ENCODE assay signal across 9 mouse cellular contexts in genomic region chr4:134883266-134883665, GRCm38 (mm10). TPM values are rescaled to one million over a fixed set of nuclear protein-coding genes. Genes with fewer than 3 reads are reported as not detected.
DNase-seq lines count a peak whose midpoint lies in the region; ATAC-seq and TF ChIP-seq lines count a peak whose summit lies in the region.
"Had no signal": no experiment of that assay in that cellular context is flagged by ENCODE, and none has a peak within 500 bp of the region (broad histone marks: within the 10 kb centered on the region; RNA-seq: fewer than 3 reads in every experiment).

No protein-coding gene starts in this region.

- H3K27me3 ChIP-seq in kidney, adult 2 months (replicated peaks; ENCODE audit: control insufficient read depth, insufficient read depth, low read length), result no peaks in the 10 kb centered on the region
- no peaks in the 10 kb centered on the region for H3K27me3 ChIP-seq in kidney, embryonic 14.5 days (ENCODE audit: control insufficient read depth, insufficient read depth, low read length)
- no peaks in the 10 kb centered on the region for H3K27me3 ChIP-seq in limb, embryonic 10.5 days (ENCODE audit: low read depth, poor library complexity, severe bottlenecking)

- H3K27ac ChIP-seq in kidney, adult 2 months (ENCODE audit: insufficient read depth, low read depth, low read length), result no peak overlapping the region
- no peak overlapping the region for H3K27ac ChIP-seq in kidney, embryonic 14.5 days (ENCODE audit: low read depth, low read length)
- H3K27ac ChIP-seq in limb, embryonic 10.5 days, result no peak overlapping the region

- peak; percentile 69 for TF ChIP-seq CTCF in kidney, adult 2 months (conservative IDR thresholded peaks at IDR 0.05; ENCODE audit: insufficient read depth, insufficient read length, low read depth, low read length)

- no peak for ATAC-seq in CD4-positive, CD25-positive, alpha-beta regulatory T cell, adult 4 months
- ATAC-seq in kidney, embryonic 14.5 days (ENCODE audit: low FRiP score, low TSS enrichment), result no peak
- ATAC-seq in neutrophil, adult 5-6 weeks (ENCODE audit: extremely low read depth, insufficient number of reproducible peaks, low FRiP score, poor library complexity, severe bottlenecking), result peak; percentile 48; the same call in 1 of the 2 replicates

- peak; percentile 74 for DNase-seq in CD4-positive, CD25-positive, alpha-beta regulatory T cell, adult 2 months (ENCODE audit: low read depth, low spot score)
- peak; percentile 41 for DNase-seq in kidney, adult 2 months
- peak; percentile 40 to 41 for DNase-seq in cerebellum, postnatal 25 days
- DNase-seq in limb, embryonic 10.5 days (ENCODE audit: low spot score), result peak; percentile 54
- DNase-seq in frontal cortex, postnatal 36 days (ENCODE audit: low spot score in 2 of 2), result no peak

- no peak overlapping the region for H3K4me2 ChIP-seq in kidney, embryonic 14.5 days (replicated peaks; ENCODE audit: low read depth, low read length)

- H3K9ac ChIP-seq in kidney, embryonic 14.5 days (ENCODE audit: low read depth, low read length), result no peak overlapping the region

- TF ChIP-seq POLR2A in kidney, adult 2 months (IDR thresholded peaks at IDR 0.05; ENCODE audit: low read depth, low read length), result no peak

- no peak overlapping the region for H3K4me3 ChIP-seq in kidney, adult 2 months (ENCODE audit: insufficient read depth, low read depth, low read length)
- no peak overlapping the region for H3K4me3 ChIP-seq in kidney, embryonic 14.5 days (ENCODE audit: low read length)
- no peak overlapping the region for H3K4me3 ChIP-seq in limb, embryonic 10.5 days

- H3K4me1 ChIP-seq in kidney, adult 2 months (ENCODE audit: control insufficient read depth, insufficient read depth, low read length), result peaks cover 4% of the 10 kb centered on the region; the same call in 1 of the 2 replicates
- peaks cover 8% of the 10 kb centered on the region; the same call in 1 of the 2 replicates for H3K4me1 ChIP-seq in kidney, embryonic 14.5 days (ENCODE audit: control insufficient read depth, insufficient read depth, low read length)
- peaks cover 15% of the 10 kb centered on the region for H3K4me1 ChIP-seq in limb, embryonic 10.5 days

- WGBS in kidney, adult 2 months, result 32% methylated on average over 7 of the region's 7 CpGs
- 33% methylated on average over 7 of the region's 7 CpGs for WGBS in kidney, embryonic 14.5 days
- WGBS in limb, embryonic 10.5 days, result 35% methylated on average over 7 of the region's 7 CpGs

- H3K36me3 ChIP-seq in kidney, adult 2 months (ENCODE audit: control insufficient read depth, insufficient read depth, low read length), result no peaks in the 10 kb centered on the region
- H3K36me3 ChIP-seq in kidney, embryonic 14.5 days (ENCODE audit: control insufficient read depth, insufficient read depth, low read length), result no peaks in the 10 kb centered on the region
- H3K36me3 ChIP-seq in limb, embryonic 10.5 days, result no peaks in the 10 kb centered on the region

- H3K9me3 ChIP-seq in kidney, embryonic 14.5 days (ENCODE audit: control insufficient read depth, low read length), result no peaks in the 10 kb centered on the region
- no peaks in the 10 kb centered on the region for H3K9me3 ChIP-seq in limb, embryonic 10.5 days (replicated peaks)

RNA-seq across cellular contexts. Expression of gene Rhd, which starts 18.9 kb away (rescaled TPM):
- polyA plus RNA-seq in CD4-positive, CD25-positive, alpha-beta regulatory T cell, adult 4 months (2017; shearing (Covaris generic)), result under 1 TPM in 1 of 2 experiments, not detected in 1; 0.75 TPM
- polyA plus RNA-seq in kidney, adult 2 months (2012; rRNA removed), result 0.09 TPM in 1 of 2 replicates, not detected in the other
- polyA plus RNA-seq in kidney, embryonic 14.5 days (2014; fragmentation: Nextera tagmentation; extraction: Ambion mirVana), result 1.1 and 1.2 TPM in 2 replicates
- 9.7 and 9.8 TPM in 2 replicates for polyA plus RNA-seq in limb, embryonic 10.5 days (2016; fragmentation: Nextera tagmentation; extraction: Ambion mirVana)
- 0.98 TPM in 1 of 2 replicates, not detected in the other for total RNA-seq in neutrophil, adult 5-6 weeks (2017)
- total RNA-seq: layer of hippocampus, adult 18-20 months had no signal

RNA-seq across cellular contexts. Expression of gene Maco1, which starts 30.1 kb away (rescaled TPM):
- polyA plus RNA-seq in CD4-positive, CD25-positive, alpha-beta regulatory T cell, adult 4 months (2017; shearing (Covaris generic)), result 1 to 10 TPM; 4.2 to 7.1 TPM
- 8.5 and 10.8 TPM in 2 replicates for polyA plus RNA-seq in kidney, adult 2 months (2012; rRNA removed)
- polyA plus RNA-seq in kidney, embryonic 14.5 days (2014; fragmentation: Nextera tagmentation; extraction: Ambion mirVana), result 40.8 and 43.5 TPM in 2 replicates
- 38.1 and 48.2 TPM in 2 replicates for polyA plus RNA-seq in limb, embryonic 10.5 days (2016; fragmentation: Nextera tagmentation; extraction: Ambion mirVana)
- 36.6 and 42.2 TPM in 2 replicates for total RNA-seq in neutrophil, adult 5-6 weeks (2017)

RNA-seq across cellular contexts. Expression of gene Tmem50a, which starts 31.6 kb away (rescaled TPM):
- polyA plus RNA-seq in CD4-positive, CD25-positive, alpha-beta regulatory T cell, adult 4 months (2017; shearing (Covaris generic)), result 100 to 1,000 TPM; 529 to 546 TPM
- polyA plus RNA-seq in kidney, adult 2 months (2012; rRNA removed), result 90.1 and 115 TPM in 2 replicates
- 156 and 163 TPM in 2 replicates for polyA plus RNA-seq in kidney, embryonic 14.5 days (2014; fragmentation: Nextera tagmentation; extraction: Ambion mirVana)
- 129 and 133 TPM in 2 replicates for polyA plus RNA-seq in limb, embryonic 10.5 days (2016; fragmentation: Nextera tagmentation; extraction: Ambion mirVana)
- 292 TPM in 2 replicates for total RNA-seq in neutrophil, adult 5-6 weeks (2017)

RNA-seq across cellular contexts. Expression of gene Rsrp1, which starts 40.1 kb away (rescaled TPM):
- 100 to 1,000 TPM; 223 to 361 TPM for polyA plus RNA-seq in CD4-positive, CD25-positive, alpha-beta regulatory T cell, adult 4 months (2017; shearing (Covaris generic))
- polyA plus RNA-seq in kidney, adult 2 months (2012; rRNA removed), result 172 and 319 TPM in 2 replicates
- polyA plus RNA-seq in kidney, embryonic 14.5 days (2014; fragmentation: Nextera tagmentation; extraction: Ambion mirVana), result 339 and 370 TPM in 2 replicates
- polyA plus RNA-seq in limb, embryonic 10.5 days (2016; fragmentation: Nextera tagmentation; extraction: Ambion mirVana), result 299 and 383 TPM in 2 replicates
- 622 and 656 TPM in 2 replicates for total RNA-seq in neutrophil, adult 5-6 weeks (2017)

RNA-seq across cellular contexts. Expression of gene Syf2, which starts 47.4 kb away (rescaled TPM):
- 100 to 1,000 TPM; 215 to 219 TPM for polyA plus RNA-seq in CD4-positive, CD25-positive, alpha-beta regulatory T cell, adult 4 months (2017; shearing (Covaris generic))
- 25.5 and 34.3 TPM in 2 replicates for polyA plus RNA-seq in kidney, adult 2 months (2012; rRNA removed)
- 77.3 and 90.1 TPM in 2 replicates for polyA plus RNA-seq in kidney, embryonic 14.5 days (2014; fragmentation: Nextera tagmentation; extraction: Ambion mirVana)
- 67.3 and 67.9 TPM in 2 replicates for polyA plus RNA-seq in limb, embryonic 10.5 days (2016; fragmentation: Nextera tagmentation; extraction: Ambion mirVana)
- total RNA-seq in neutrophil, adult 5-6 weeks (2017), result 473 and 479 TPM in 2 replicates

Comparison
In these comparisons a context has a peak if more than half of its experiments do, and no peak if none do; other contexts are left out.
1. DNase-seq: peak in CD4-positive, CD25-positive, alpha-beta regulatory T cell, adult 2 months (single experiment), kidney, adult 2 months (single experiment), cerebellum, postnatal 25 days (2 of 2) and limb, embryonic 10.5 days (single experiment); none in frontal cortex, postnatal 36 days (0 of 2).